Mouse (Mus musculus) cerebellum, adult 8-10 months (tissue): ENCODE measurements around the gene 9930111J21Rik1.
"Not testable (repeated sequence)": the region's sequence is repeated elsewhere in the genome, so short reads cannot be mapped to it uniquely, and the experiment has no call there.

ENCODE experiments used
- DNase-seq: peaks from one replicate; pipeline ENCODE4 v3.0.0; 2022

The 9930111J21Rik1 gene

GRCm38 (mm10) chr11:48979251-48979650 lies at the start of gene 9930111J21Rik1:
9930111J21Rik1 (minus strand) TSS chr11:48979398.
- DNase-seq, result not testable (repeated sequence)

GRCm38 (mm10) chr11:49012074-49012473 lies 32.9 kb upstream of the 9930111J21Rik1 start:
- not testable (repeated sequence) for DNase-seq

GRCm38 (mm10) chr11:49006785-49007184 lies 27.6 kb upstream of the 9930111J21Rik1 start:
- DNase-seq, result not testable (repeated sequence)

GRCm38 (mm10) chr11:49006317-49006716 lies 27.1 kb upstream of the 9930111J21Rik1 start:
- not testable (repeated sequence) for DNase-seq

GRCm38 (mm10) chr11:49000411-49000810 lies 21.2 kb upstream of the 9930111J21Rik1 start:
- DNase-seq, result not testable (repeated sequence)

GRCm38 (mm10) chr11:48994018-48994417 lies 14.8 kb upstream of the 9930111J21Rik1 start, which contains the start of gene Tgtp1:
Tgtp1 (minus strand) TSS chr11:48994172.
- not testable (repeated sequence) for DNase-seq

GRCm38 (mm10) chr11:48993296-48993695 lies 14.1 kb upstream of the 9930111J21Rik1 start:
- DNase-seq, result not testable (repeated sequence)

- not testable (repeated sequence) for DNase-seq
Observed at GRCm38 (mm10) chr11:48991740-48992520, 12.7 kb upstream of the 9930111J21Rik1 start, which contains the start of gene Gm12185. Gm12185 (minus strand) TSS chr11:48992226.

GRCm38 (mm10) chr11:48989981-48990380 lies 10.8 kb upstream of the 9930111J21Rik1 start:
- not testable (repeated sequence) for DNase-seq

- DNase-seq, result not testable (repeated sequence)
Observed at GRCm38 (mm10) chr11:48988219-48988618, 9.0 kb upstream of the 9930111J21Rik1 start.

GRCm38 (mm10) chr11:48982848-48983247 lies 3.6 kb upstream of the 9930111J21Rik1 start:
- not testable (repeated sequence) for DNase-seq

- DNase-seq, result not testable (repeated sequence)
Observed at GRCm38 (mm10) chr11:48980052-48980451, 854 bp upstream of the 9930111J21Rik1 start.

GRCm38 (mm10) chr11:48978240-48978939 lies 808 bp downstream of the 9930111J21Rik1 start, which contains the start of gene Olfr56:
Olfr56 (plus strand) TSS chr11:48978889.
- DNase-seq, result not testable (repeated sequence)

- not testable (repeated sequence) for DNase-seq
Observed at GRCm38 (mm10) chr11:48974686-48975085, 4.5 kb downstream of the 9930111J21Rik1 start.

- not testable (repeated sequence) for DNase-seq
Observed at GRCm38 (mm10) chr11:48946090-48946489, 33.1 kb downstream of the 9930111J21Rik1 start, which contains the start of gene Psme2b. Psme2b (minus strand) TSS chr11:48946190.

GRCm38 (mm10) chr11:48939286-48939685 lies 39.9 kb downstream of the 9930111J21Rik1 start:
- DNase-seq, result not testable (repeated sequence)

GRCm38 (mm10) chr11:48935291-48935690 lies 43.9 kb downstream of the 9930111J21Rik1 start:
- not testable (repeated sequence) for DNase-seq

- DNase-seq, result not testable (repeated sequence)
Observed at GRCm38 (mm10) chr11:48933923-48934322, 45.3 kb downstream of the 9930111J21Rik1 start.

- DNase-seq, result not testable (repeated sequence)
Observed at GRCm38 (mm10) chr11:48933422-48933821, 45.8 kb downstream of the 9930111J21Rik1 start.

- not testable (repeated sequence) for DNase-seq
Observed at GRCm38 (mm10) chr11:48928068-48928467, 51.1 kb downstream of the 9930111J21Rik1 start.

GRCm38 (mm10) chr11:48926437-48926836 lies 52.8 kb downstream of the 9930111J21Rik1 start:
- DNase-seq, result not testable (repeated sequence)

- DNase-seq, result not testable (repeated sequence)
Observed at GRCm38 (mm10) chr11:48923818-48924217, 55.4 kb downstream of the 9930111J21Rik1 start.

GRCm38 (mm10) chr11:48918380-48918779 lies 60.8 kb downstream of the 9930111J21Rik1 start:
- no peak for DNase-seq
